Mouse (Mus musculus) small intestine, adult 2 months (tissue): Measurements from ENCODE around the gene Olfr605.

ENCODE experiments used
- CTCF ChIP-seq: fragments of 200-500 bp; IDR thresholded peaks from 2 replicates; pipeline ENCODE4 v1.5.1; 2012; ENCODE audit warnings: low read depth, mild to moderate bottlenecking, control low read depth, inconsistent platforms, low read length, moderate library complexity, mixed read lengths; ENCODE audit not compliant: insufficient replicate concordance, insufficient read length; ENCODE audit errors: extremely low read depth
- POLR2A ChIP-seq: fragments of 200-500 bp; IDR thresholded peaks from 2 replicates; pipeline ENCODE4 v1.6.1; 2012; ENCODE audit warnings: low read depth, mild to moderate bottlenecking, control low read depth, inconsistent platforms, low read length, moderate library complexity

GRCm38 (mm10) chr7:103397758-103398157 is 47.5 kb downstream of the Olfr605 start:
- TF ChIP-seq CTCF (no peak), POLR2A (no peak)
